Mouse (Mus musculus): Measurements from ENCODE around the gene Sept1. TPM values are rescaled to one million over a fixed set of nuclear protein-coding genes. Genes with fewer than 3 reads are reported as not detected.
A peak's percentile ranks its signal among the peaks of the same experiment; 100 is the strongest.

The Sept1 gene
- polyA plus RNA-seq, 1 experiment from 2014 or later, result 15.0 TPM

- H3K27me3 ChIP-seq (ENCODE audit: control insufficient read depth, insufficient read depth, low read length), result no peaks in the 10 kb centered on the region
- no peaks in the 10 kb centered on the region for H3K9me3 ChIP-seq (replicated peaks; ENCODE audit: control insufficient read depth, low read length)
- no peaks in the 10 kb centered on the region for H3K36me3 ChIP-seq (ENCODE audit: control insufficient read depth, insufficient read depth, low read length)
- ATAC-seq (ENCODE audit: insufficient read depth, low FRiP score), result no peak
- no peak overlapping the region; the same call in 1 of the 2 replicates for H3K4me3 ChIP-seq (replicated peaks; ENCODE audit: low read length)
- 78% methylated on average over 5 of the region's 5 CpGs for WGBS
- H3K9ac ChIP-seq (ENCODE audit: low read length), result peak overlapping the region; percentile 62; the same call in 1 of the 2 replicates
- H3K4me1 ChIP-seq (ENCODE audit: control insufficient read depth, insufficient read depth, low read length), result peaks cover 14% of the 10 kb centered on the region
- peak overlapping the region; percentile 54 for H3K4me2 ChIP-seq (ENCODE audit: low read depth, low read length)
- no peak overlapping the region for H3K27ac ChIP-seq (ENCODE audit: low read length)
Observed at GRCm38 (mm10) chr7:127209851-127210250, 23.1 kb downstream of the Sept1 start.

- Histone ChIP-seq H3K27ac (ENCODE audit: low read length) (peak within 1 kb of the TSS; percentile 82), H3K4me1 (ENCODE audit: control insufficient read depth, insufficient read depth, low read length) (peaks cover 14% of the 10 kb centered on the region), H3K36me3 (ENCODE audit: control insufficient read depth, insufficient read depth, low read length) (no peaks in the 10 kb centered on the region), H3K4me2 (ENCODE audit: low read depth, low read length) (peak within 1 kb of the TSS; percentile 97), H3K9me3 (replicated peaks; ENCODE audit: control insufficient read depth, low read length) (no peaks in the 10 kb centered on the region), H3K4me3 (replicated peaks; ENCODE audit: low read length) (peak within 1 kb of the TSS; percentile 64), H3K27me3 (ENCODE audit: control insufficient read depth, insufficient read depth, low read length) (no peaks in the 10 kb centered on the region), H3K9ac (ENCODE audit: low read length) (peak within 1 kb of the TSS; percentile 82)
- WGBS, result under 1% methylated on average over 44 of the region's 44 CpGs
- ATAC-seq (ENCODE audit: insufficient read depth, low FRiP score), result peak; percentile 94
Observed at GRCm38 (mm10) chr7:127208553-127209438, 24.1 kb downstream of the Sept1 start, which contains the start of gene Mylpf. Gene Mylpf, plus strand, starts transcription at chr7:127208890.

- ATAC-seq (ENCODE audit: insufficient read depth, low FRiP score), result no peak; the same call in none of the 2 replicates
- H3K9ac ChIP-seq (ENCODE audit: low read length), result peak within 1 kb of the TSS; percentile 82
- H3K4me3 ChIP-seq (replicated peaks; ENCODE audit: low read length), result peak within 1 kb of the TSS; percentile 64
- peak within 1 kb of the TSS; percentile 82 for H3K27ac ChIP-seq (ENCODE audit: low read length)
- H3K9me3 ChIP-seq (replicated peaks; ENCODE audit: control insufficient read depth, low read length), result no peaks in the 10 kb centered on the region
- WGBS, result under 1% methylated on average over 44 of the region's 44 CpGs
- peaks cover 14% of the 10 kb centered on the region for H3K4me1 ChIP-seq (ENCODE audit: control insufficient read depth, insufficient read depth, low read length)
- no peaks in the 10 kb centered on the region for H3K27me3 ChIP-seq (ENCODE audit: control insufficient read depth, insufficient read depth, low read length)
- H3K4me2 ChIP-seq (ENCODE audit: low read depth, low read length), result peak within 1 kb of the TSS; percentile 97
- no peaks in the 10 kb centered on the region for H3K36me3 ChIP-seq (ENCODE audit: control insufficient read depth, insufficient read depth, low read length)
Observed at GRCm38 (mm10) chr7:127208295-127208552, 24.7 kb downstream of the Sept1 start, which contains the start of gene Tbc1d10b. Gene Tbc1d10b, minus strand, starts transcription at chr7:127208468.

GRCm38 (mm10) chr7:127207374-127208294 lies 25.3 kb downstream of the Sept1 start:
- peak overlapping the region; percentile 82 for H3K9ac ChIP-seq (ENCODE audit: low read length)
- ATAC-seq (ENCODE audit: insufficient read depth, low FRiP score), result no peak
- H3K4me3 ChIP-seq (replicated peaks; ENCODE audit: low read length), result peak overlapping the region; percentile 64
- WGBS, result under 1% methylated on average over 53 of the region's 53 CpGs
- no peaks in the 10 kb centered on the region for H3K9me3 ChIP-seq (replicated peaks; ENCODE audit: control insufficient read depth, low read length)
- H3K27me3 ChIP-seq (ENCODE audit: control insufficient read depth, insufficient read depth, low read length), result no peaks in the 10 kb centered on the region
- 0 out of 2 replicates have a peak, but pooled peaks cover 3% of the 10 kb centered on the region for H3K36me3 ChIP-seq (ENCODE audit: control insufficient read depth, insufficient read depth, low read length)
- H3K4me2 ChIP-seq (ENCODE audit: low read depth, low read length), result peak overlapping the region; percentile 97
- H3K4me1 ChIP-seq (ENCODE audit: control insufficient read depth, insufficient read depth, low read length), result peaks cover 14% of the 10 kb centered on the region
- peak overlapping the region; percentile 80 for H3K27ac ChIP-seq (ENCODE audit: low read length)

GRCm38 (mm10) chr7:127206606-127207005 lies 26.3 kb downstream of the Sept1 start:
- 0 out of 2 replicates have a peak, but pooled peaks cover 5% of the 10 kb centered on the region for H3K36me3 ChIP-seq (ENCODE audit: control insufficient read depth, insufficient read depth, low read length)
- H3K4me3 ChIP-seq (replicated peaks; ENCODE audit: low read length), result peak overlapping the region; percentile 64
- peak overlapping the region; percentile 82 for H3K9ac ChIP-seq (ENCODE audit: low read length)
- H3K27me3 ChIP-seq (ENCODE audit: control insufficient read depth, insufficient read depth, low read length), result no peaks in the 10 kb centered on the region
- WGBS, result 51% methylated on average over 2 of the region's 2 CpGs
- H3K4me1 ChIP-seq (ENCODE audit: control insufficient read depth, insufficient read depth, low read length), result peaks cover 14% of the 10 kb centered on the region
- no peaks in the 10 kb centered on the region for H3K9me3 ChIP-seq (replicated peaks; ENCODE audit: control insufficient read depth, low read length)
- no peak for ATAC-seq (ENCODE audit: insufficient read depth, low FRiP score)
- H3K4me2 ChIP-seq (ENCODE audit: low read depth, low read length), result peak overlapping the region; percentile 97
- peak overlapping the region; percentile 80; the same call in 1 of the 2 replicates for H3K27ac ChIP-seq (ENCODE audit: low read length)

GRCm38 (mm10) chr7:127196484-127196883 lies 36.4 kb downstream of the Sept1 start:
- H3K9me3 ChIP-seq (replicated peaks; ENCODE audit: control insufficient read depth, low read length), result no peaks in the 10 kb centered on the region
- ATAC-seq (ENCODE audit: insufficient read depth, low FRiP score), result no peak
- peaks cover 23% of the 10 kb centered on the region for H3K4me1 ChIP-seq (ENCODE audit: control insufficient read depth, insufficient read depth, low read length)
- H3K4me3 ChIP-seq (replicated peaks; ENCODE audit: low read length), result peak overlapping the region; percentile 91
- H3K27me3 ChIP-seq (ENCODE audit: control insufficient read depth, insufficient read depth, low read length), result no peaks in the 10 kb centered on the region
- H3K9ac ChIP-seq (ENCODE audit: low read length), result peak overlapping the region; percentile 85
- WGBS, result 46% methylated on average over 11 of the region's 11 CpGs
- peak overlapping the region; percentile 93 for H3K4me2 ChIP-seq (ENCODE audit: low read depth, low read length)
- peak overlapping the region; percentile 89 for H3K27ac ChIP-seq (ENCODE audit: low read length)
- peaks cover 32% of the 10 kb centered on the region for H3K36me3 ChIP-seq (ENCODE audit: control insufficient read depth, insufficient read depth, low read length)

GRCm38 (mm10) chr7:127195544-127196295 lies 37.2 kb downstream of the Sept1 start, which contains the start of gene Cd2bp2:
Gene Cd2bp2, minus strand, starts transcription at chr7:127196050.
- Histone ChIP-seq H3K9ac (ENCODE audit: low read length) (peak within 1 kb of the TSS; percentile 86), H3K36me3 (ENCODE audit: control insufficient read depth, insufficient read depth, low read length) (peaks cover 28% of the 10 kb centered on the region), H3K27ac (ENCODE audit: low read length) (peak within 1 kb of the TSS; percentile 93), H3K4me1 (ENCODE audit: control insufficient read depth, insufficient read depth, low read length) (peaks cover 23% of the 10 kb centered on the region), H3K9me3 (replicated peaks; ENCODE audit: control insufficient read depth, low read length) (no peaks in the 10 kb centered on the region), H3K4me2 (ENCODE audit: low read depth, low read length) (peak within 1 kb of the TSS; percentile 93), H3K27me3 (ENCODE audit: control insufficient read depth, insufficient read depth, low read length) (no peaks in the 10 kb centered on the region), H3K4me3 (replicated peaks; ENCODE audit: low read length) (peak within 1 kb of the TSS; percentile 91)
- under 1% methylated on average over 51 of the region's 51 CpGs for WGBS
- peak; percentile 96 for ATAC-seq (ENCODE audit: insufficient read depth, low FRiP score)

GRCm38 (mm10) chr7:127194633-127195029 lies 38.3 kb downstream of the Sept1 start:
- ATAC-seq (ENCODE audit: insufficient read depth, low FRiP score), result no peak
- H3K36me3 ChIP-seq (ENCODE audit: control insufficient read depth, insufficient read depth, low read length), result peaks cover 24% of the 10 kb centered on the region
- peak overlapping the region; percentile 86 for H3K9ac ChIP-seq (ENCODE audit: low read length)
- 66% methylated on average over 7 of the region's 7 CpGs for WGBS
- H3K27me3 ChIP-seq (ENCODE audit: control insufficient read depth, insufficient read depth, low read length), result no peaks in the 10 kb centered on the region
- peak overlapping the region; percentile 93; the same call in 1 of the 2 replicates for H3K27ac ChIP-seq (ENCODE audit: low read length)
- H3K9me3 ChIP-seq (replicated peaks; ENCODE audit: control insufficient read depth, low read length), result no peaks in the 10 kb centered on the region
- H3K4me1 ChIP-seq (ENCODE audit: control insufficient read depth, insufficient read depth, low read length), result peaks cover 23% of the 10 kb centered on the region
- peak overlapping the region; percentile 91 for H3K4me3 ChIP-seq (replicated peaks; ENCODE audit: low read length)
- peak overlapping the region; percentile 93 for H3K4me2 ChIP-seq (ENCODE audit: low read depth, low read length)

Data from stomach, embryonic 16.5 days (tissue).